Mouse (Mus musculus): ENCODE measurements around the gene Junb. TPM values are rescaled to one million over a fixed set of nuclear protein-coding genes. Genes with fewer than 3 reads are reported as not detected.

Junb gene
- polyA plus RNA-seq, 1 experiment, result 19.2 TPM

- Histone ChIP-seq H3K4me1 (ENCODE audit: control insufficient read depth, insufficient read depth, low read length) (no peaks in the 10 kb centered on the region), H3K4me3 (ENCODE audit: insufficient read depth, low read depth, low read length) (no peak overlapping the region; the same call in 1 of the 2 replicates), H3K27me3 (replicated peaks; ENCODE audit: control insufficient read depth, insufficient read depth, low read length) (peaks cover 3% of the 10 kb centered on the region), H3K27ac (ENCODE audit: insufficient read depth, low read depth, low read length) (no peak overlapping the region), H3K36me3 (ENCODE audit: control insufficient read depth, insufficient read depth, low read length) (no peaks in the 10 kb centered on the region)
- WGBS, result 65% methylated on average over 13 of the region's 13 CpGs
- DNase-seq, result no peak
- no peak for TF ChIP-seq CTCF (conservative IDR thresholded peaks at IDR 0.05; ENCODE audit: insufficient read depth, insufficient read length, low read depth, low read length)
- TF ChIP-seq POLR2A (IDR thresholded peaks at IDR 0.05; ENCODE audit: low read depth, low read length), result no peak
Measured at GRCm38 (mm10) chr8:84937620-84938485, 40.7 kb downstream of the Junb start.

GRCm38 (mm10) chr8:84936962-84937546 is 41.5 kb downstream of the Junb start, which contains the start of gene Mast1:
Gene Mast1 (minus strand): TSS chr8:84937359.
- H3K4me3 ChIP-seq (ENCODE audit: insufficient read depth, low read depth, low read length), result peak within 1 kb of the TSS; percentile 7; the same call in 1 of the 2 replicates
- no peaks in the 10 kb centered on the region for H3K36me3 ChIP-seq (ENCODE audit: control insufficient read depth, insufficient read depth, low read length)
- no peaks in the 10 kb centered on the region for H3K4me1 ChIP-seq (ENCODE audit: control insufficient read depth, insufficient read depth, low read length)
- peak; percentile 29 for DNase-seq
- WGBS, result 1% methylated on average over 49 of the region's 50 CpGs
- TF ChIP-seq POLR2A (IDR thresholded peaks at IDR 0.05; ENCODE audit: low read depth, low read length) (no peak), CTCF (conservative IDR thresholded peaks at IDR 0.05; ENCODE audit: insufficient read depth, insufficient read length, low read depth, low read length) (peak; percentile 55)
- no peak within 1 kb of the TSS for H3K27ac ChIP-seq (ENCODE audit: insufficient read depth, low read depth, low read length)
- H3K27me3 ChIP-seq (replicated peaks; ENCODE audit: control insufficient read depth, insufficient read depth, low read length), result peaks cover 3% of the 10 kb centered on the region

- TF ChIP-seq POLR2A (IDR thresholded peaks at IDR 0.05; ENCODE audit: low read depth, low read length) (no peak), CTCF (conservative IDR thresholded peaks at IDR 0.05; ENCODE audit: insufficient read depth, insufficient read length, low read depth, low read length) (no peak)
- WGBS, result 16% methylated on average over 23 of the region's 23 CpGs
- Histone ChIP-seq H3K27me3 (replicated peaks; ENCODE audit: control insufficient read depth, insufficient read depth, low read length) (peaks cover 3% of the 10 kb centered on the region), H3K27ac (ENCODE audit: insufficient read depth, low read depth, low read length) (no peak overlapping the region), H3K4me1 (ENCODE audit: control insufficient read depth, insufficient read depth, low read length) (no peaks in the 10 kb centered on the region), H3K36me3 (ENCODE audit: control insufficient read depth, insufficient read depth, low read length) (no peaks in the 10 kb centered on the region), H3K4me3 (ENCODE audit: insufficient read depth, low read depth, low read length) (no peak overlapping the region)
- no peak for DNase-seq
Measured at GRCm38 (mm10) chr8:84936041-84936961, 42.2 kb downstream of the Junb start.

- Histone ChIP-seq H3K27me3 (replicated peaks; ENCODE audit: control insufficient read depth, insufficient read depth, low read length) (peaks cover 3% of the 10 kb centered on the region), H3K36me3 (ENCODE audit: control insufficient read depth, insufficient read depth, low read length) (no peaks in the 10 kb centered on the region), H3K27ac (ENCODE audit: insufficient read depth, low read depth, low read length) (no peak overlapping the region), H3K4me1 (ENCODE audit: control insufficient read depth, insufficient read depth, low read length) (no peaks in the 10 kb centered on the region), H3K4me3 (ENCODE audit: insufficient read depth, low read depth, low read length) (no peak overlapping the region)
- 6% methylated on average over 14 of the region's 14 CpGs for WGBS
- no peak for DNase-seq
- TF ChIP-seq CTCF (conservative IDR thresholded peaks at IDR 0.05; ENCODE audit: insufficient read depth, insufficient read length, low read depth, low read length) (no peak), POLR2A (IDR thresholded peaks at IDR 0.05; ENCODE audit: low read depth, low read length) (no peak)
Measured at GRCm38 (mm10) chr8:84935489-84935888, 43.0 kb downstream of the Junb start.

- no peak for TF ChIP-seq POLR2A (IDR thresholded peaks at IDR 0.05; ENCODE audit: low read depth, low read length)
- no peak for TF ChIP-seq CTCF (conservative IDR thresholded peaks at IDR 0.05; ENCODE audit: insufficient read depth, insufficient read length, low read depth, low read length)
- 3% methylated on average over 15 of the region's 15 CpGs for WGBS
- Histone ChIP-seq H3K27ac (ENCODE audit: insufficient read depth, low read depth, low read length) (no peak overlapping the region), H3K27me3 (replicated peaks; ENCODE audit: control insufficient read depth, insufficient read depth, low read length) (peaks cover 3% of the 10 kb centered on the region), H3K36me3 (ENCODE audit: control insufficient read depth, insufficient read depth, low read length) (no peaks in the 10 kb centered on the region), H3K4me1 (ENCODE audit: control insufficient read depth, insufficient read depth, low read length) (no peaks in the 10 kb centered on the region), H3K4me3 (ENCODE audit: insufficient read depth, low read depth, low read length) (no peak overlapping the region)
- no peak for DNase-seq
Measured at GRCm38 (mm10) chr8:84934860-84935259, 43.7 kb downstream of the Junb start.

- no peak for DNase-seq
- Histone ChIP-seq H3K27me3 (replicated peaks; ENCODE audit: control insufficient read depth, insufficient read depth, low read length) (peaks cover 3% of the 10 kb centered on the region), H3K36me3 (ENCODE audit: control insufficient read depth, insufficient read depth, low read length) (no peaks in the 10 kb centered on the region), H3K4me3 (ENCODE audit: insufficient read depth, low read depth, low read length) (no peak overlapping the region), H3K27ac (ENCODE audit: insufficient read depth, low read depth, low read length) (no peak overlapping the region), H3K4me1 (ENCODE audit: control insufficient read depth, insufficient read depth, low read length) (no peaks in the 10 kb centered on the region)
- TF ChIP-seq CTCF (conservative IDR thresholded peaks at IDR 0.05; ENCODE audit: insufficient read depth, insufficient read length, low read depth, low read length) (no peak), POLR2A (IDR thresholded peaks at IDR 0.05; ENCODE audit: low read depth, low read length) (no peak)
- WGBS, result 73% methylated on average over 16 of the region's 16 CpGs
Measured at GRCm38 (mm10) chr8:84933767-84934559, 44.6 kb downstream of the Junb start.
